Mouse (Mus musculus) common myeloid progenitor, adult 5-6 weeks (primary cell): ENCODE results near the gene Tnik. TPM values are rescaled to one million over a fixed set of nuclear protein-coding genes. Genes with fewer than 3 reads are reported as not detected.

ENCODE experiments used
- ATAC-seq: replicated peaks from 2 replicates; pipeline ENCODE4 v1.8.0; 2016; ENCODE audit warnings: low read depth, mild to moderate bottlenecking, moderate TSS enrichment, inconsistent platforms; ENCODE audit not compliant: poor library complexity, severe bottlenecking
- total RNA-seq: library from RNA; stranded (forward); fragments of 200-1000, 187-1606 nt; gene quantifications from 2 replicates; pipeline ENCODE4 v1.2.3, GENCODE M21; 2017

The Tnik gene
- total RNA-seq, 1 experiment from 2014 or later, result 31.4 TPM

DNA sequence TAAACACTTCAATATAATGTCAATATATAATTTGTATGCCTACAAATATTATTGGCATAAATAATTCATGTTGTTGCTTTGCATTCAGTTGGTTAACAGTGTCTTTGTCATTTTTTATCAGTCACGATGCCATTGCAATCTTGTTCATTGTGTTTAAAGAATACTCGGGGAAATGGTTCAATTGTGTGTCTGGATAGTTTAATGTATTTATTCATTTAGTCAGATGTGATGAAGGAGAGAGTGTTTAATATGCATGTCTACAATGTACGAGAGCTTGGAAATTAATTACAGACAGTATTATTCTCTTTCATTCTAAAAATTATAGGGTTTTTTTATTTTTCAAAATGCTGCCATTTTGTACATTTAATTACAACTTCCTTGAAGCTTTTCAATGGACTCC, 190.4 kb downstream of the Tnik start:
- no peak for ATAC-seq

DNA sequence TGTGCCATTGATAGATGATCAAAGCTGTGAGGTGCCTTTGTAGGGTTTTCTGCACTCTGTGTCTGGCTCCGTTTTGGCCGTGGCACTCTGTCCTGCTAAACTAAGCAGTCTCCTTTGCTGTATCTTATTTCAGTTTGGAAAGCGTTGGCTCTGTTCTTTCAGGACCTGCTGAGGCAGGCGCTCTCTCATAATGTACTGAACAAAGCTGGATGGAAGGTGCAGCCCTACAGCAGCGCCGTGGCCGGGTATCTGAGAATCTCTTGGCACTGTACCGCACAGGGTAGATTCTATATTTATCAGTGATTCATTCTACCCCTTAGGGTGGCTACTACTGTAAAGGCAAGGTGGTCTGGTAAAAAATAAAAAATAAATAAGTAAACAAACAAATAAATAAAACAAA, 193.8 kb downstream of the Tnik start:
- ATAC-seq, result no peak

DNA sequence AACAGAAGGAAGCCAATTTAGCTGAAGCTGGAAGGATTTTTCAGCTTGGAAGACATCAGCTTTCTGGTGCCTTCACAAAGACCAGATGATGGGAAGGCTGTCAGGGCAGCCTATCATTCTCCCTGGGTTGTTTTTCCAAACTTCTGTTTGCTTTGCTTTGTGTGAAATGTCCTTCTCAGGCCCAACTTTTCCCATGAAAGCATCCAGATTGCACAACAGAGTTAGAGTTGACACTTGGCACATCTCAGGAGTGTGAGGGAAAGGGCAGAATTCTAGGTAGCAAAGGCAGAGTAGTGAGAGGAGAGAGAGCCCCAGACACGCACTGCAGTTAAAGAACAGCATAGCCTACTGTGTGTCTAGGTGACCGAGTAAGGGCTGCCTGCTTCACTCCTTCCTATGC, 194.5 kb downstream of the Tnik start:
- ATAC-seq, result no peak

DNA sequence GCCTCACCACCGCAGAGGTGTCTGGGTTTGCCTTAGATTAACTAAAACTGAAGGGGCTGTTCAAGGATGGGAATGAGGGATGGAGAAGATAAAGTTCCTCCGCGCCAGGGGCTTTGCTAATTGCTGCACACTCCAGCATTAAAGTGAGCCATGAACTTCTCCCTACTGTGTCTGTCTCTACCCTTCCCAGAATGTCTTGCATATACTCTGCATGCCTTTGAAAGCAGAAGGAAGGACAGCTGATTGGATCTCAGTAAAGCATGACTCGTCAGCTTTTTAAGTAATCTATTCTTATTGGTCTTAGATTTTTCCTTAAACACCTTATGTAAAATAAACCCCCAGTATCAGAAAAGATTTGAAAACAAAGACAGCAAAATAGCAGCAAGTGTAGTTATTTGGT, 203.7 kb downstream of the Tnik start:
- ATAC-seq, result no peak

DNA sequence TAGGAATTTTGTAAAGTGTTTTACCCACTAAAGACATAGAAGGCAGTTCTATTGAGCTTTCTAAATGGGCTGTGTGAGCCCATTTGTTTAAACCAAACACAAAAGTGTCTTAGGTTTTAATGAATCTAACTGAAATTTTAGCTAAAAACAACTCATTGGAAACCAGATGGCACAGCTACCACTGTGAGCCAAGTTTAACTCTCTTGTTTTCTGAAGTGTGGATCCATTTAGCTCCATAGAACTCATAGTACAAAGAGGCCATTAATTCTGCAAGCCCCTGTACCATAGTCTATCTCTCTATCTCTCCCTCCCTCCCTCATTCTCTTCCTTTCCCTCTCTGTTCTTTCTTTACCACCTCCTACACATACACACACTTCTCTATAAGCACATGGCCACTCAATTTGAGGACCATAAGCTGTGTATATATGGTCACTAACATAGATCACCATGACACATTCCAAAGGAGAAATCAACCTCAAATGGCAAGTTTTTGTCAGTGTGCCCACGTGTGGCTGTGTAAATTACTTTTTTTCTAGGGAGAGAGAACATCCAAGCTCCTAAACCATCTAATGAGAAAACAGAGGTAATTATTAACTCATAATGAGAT, 204.2 kb downstream of the Tnik start:
- ATAC-seq, result no peak

DNA sequence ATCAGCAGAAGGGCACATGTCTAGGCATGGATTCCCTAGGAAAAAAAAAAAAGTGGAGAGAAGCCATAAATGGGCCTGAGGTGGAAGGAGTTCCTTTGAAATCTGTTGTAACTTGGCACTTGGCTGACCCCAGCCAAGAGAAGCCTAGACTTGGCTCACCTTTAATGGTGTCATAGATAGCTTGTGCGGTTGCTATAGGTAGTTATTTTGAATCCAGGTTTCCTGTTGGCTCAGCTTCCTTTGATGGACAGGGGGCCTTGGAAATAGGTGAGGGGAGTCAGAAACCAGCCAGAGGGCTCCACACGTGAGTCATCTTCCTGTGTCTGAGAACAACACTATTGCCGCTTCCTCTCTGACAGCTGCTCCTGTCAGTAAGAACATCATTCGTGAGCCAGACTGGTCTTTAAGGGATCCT, 204.9 kb downstream of the Tnik start:
- ATAC-seq, result no peak

DNA sequence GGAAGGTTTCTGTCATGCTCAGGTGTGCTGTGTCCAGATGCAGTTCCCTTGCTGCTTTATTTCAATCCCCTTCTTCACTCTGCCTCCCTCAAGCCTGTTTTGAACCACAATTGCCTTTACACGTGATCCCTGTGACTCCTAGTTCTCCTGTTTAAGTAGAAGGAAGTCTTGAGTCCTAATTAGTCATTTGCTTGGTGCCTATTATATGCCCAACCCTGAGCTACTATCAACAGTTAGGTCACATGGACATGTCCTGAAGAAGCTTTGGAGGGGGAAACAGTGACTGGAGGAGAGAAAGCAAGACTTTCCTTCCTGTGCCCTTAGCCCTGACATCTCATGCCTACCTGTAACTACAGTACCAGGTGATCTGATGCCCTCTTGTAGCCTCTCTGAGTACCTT, 210.4 kb downstream of the Tnik start:
- no peak for ATAC-seq

DNA sequence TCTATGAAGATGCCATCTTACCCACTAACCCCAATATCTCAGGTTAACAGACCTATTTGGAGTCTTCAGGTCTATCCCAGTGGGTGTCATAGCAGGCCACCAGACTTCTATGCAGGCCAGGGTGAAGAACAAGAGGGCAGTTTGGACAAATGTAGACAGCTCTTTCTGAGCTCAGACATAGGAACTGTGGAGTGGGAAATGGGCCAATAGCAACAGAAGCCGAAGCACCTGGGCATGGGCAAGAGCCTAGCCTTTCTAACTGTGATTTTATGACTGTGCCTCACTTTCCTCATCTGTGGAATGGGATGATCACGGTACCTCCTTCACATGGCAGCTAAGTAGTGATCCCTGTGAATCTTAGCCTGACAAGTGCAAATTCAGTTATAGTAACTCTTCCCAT, 214.4 kb downstream of the Tnik start:
- no peak for ATAC-seq

DNA sequence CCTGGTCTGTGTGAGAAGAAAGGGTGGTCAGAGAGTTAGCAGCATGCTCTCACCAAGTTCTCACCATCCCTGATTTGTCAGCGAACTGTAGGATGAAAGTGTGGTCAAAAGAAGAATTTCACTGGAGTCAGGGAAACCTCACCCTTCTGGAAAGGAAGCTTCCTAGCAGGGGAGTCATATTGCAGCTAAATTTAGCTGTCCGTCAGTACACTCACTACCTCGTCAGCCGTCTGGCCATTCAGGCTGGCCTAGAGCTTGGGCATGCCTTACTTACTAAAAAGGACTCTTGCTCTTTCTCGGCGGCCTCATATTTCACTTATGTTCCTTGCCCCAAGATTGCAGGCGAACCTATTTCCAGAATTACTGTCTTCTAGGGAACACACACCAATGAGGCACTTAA, 222.7 kb downstream of the Tnik start:
- no peak for ATAC-seq

DNA sequence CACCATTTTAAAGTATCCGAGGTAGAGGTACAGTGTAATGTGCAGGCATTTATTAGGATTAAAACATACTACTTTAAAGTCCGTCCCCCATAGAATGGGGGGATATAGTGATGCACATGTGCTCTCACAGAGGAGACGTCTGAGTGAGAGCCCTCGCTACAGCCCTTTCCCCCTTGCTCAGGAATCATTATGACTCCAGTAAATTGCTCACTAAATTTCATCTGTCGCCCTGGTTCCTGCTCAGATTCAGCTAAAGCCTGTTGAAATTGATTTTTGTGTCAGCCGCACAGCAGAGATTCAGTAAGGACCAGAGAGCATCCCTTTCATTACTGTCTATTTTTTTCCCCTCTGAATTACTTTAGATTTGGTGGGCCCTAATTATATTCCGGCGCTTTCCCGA, 224.4 kb downstream of the Tnik start:
- no peak for ATAC-seq

DNA sequence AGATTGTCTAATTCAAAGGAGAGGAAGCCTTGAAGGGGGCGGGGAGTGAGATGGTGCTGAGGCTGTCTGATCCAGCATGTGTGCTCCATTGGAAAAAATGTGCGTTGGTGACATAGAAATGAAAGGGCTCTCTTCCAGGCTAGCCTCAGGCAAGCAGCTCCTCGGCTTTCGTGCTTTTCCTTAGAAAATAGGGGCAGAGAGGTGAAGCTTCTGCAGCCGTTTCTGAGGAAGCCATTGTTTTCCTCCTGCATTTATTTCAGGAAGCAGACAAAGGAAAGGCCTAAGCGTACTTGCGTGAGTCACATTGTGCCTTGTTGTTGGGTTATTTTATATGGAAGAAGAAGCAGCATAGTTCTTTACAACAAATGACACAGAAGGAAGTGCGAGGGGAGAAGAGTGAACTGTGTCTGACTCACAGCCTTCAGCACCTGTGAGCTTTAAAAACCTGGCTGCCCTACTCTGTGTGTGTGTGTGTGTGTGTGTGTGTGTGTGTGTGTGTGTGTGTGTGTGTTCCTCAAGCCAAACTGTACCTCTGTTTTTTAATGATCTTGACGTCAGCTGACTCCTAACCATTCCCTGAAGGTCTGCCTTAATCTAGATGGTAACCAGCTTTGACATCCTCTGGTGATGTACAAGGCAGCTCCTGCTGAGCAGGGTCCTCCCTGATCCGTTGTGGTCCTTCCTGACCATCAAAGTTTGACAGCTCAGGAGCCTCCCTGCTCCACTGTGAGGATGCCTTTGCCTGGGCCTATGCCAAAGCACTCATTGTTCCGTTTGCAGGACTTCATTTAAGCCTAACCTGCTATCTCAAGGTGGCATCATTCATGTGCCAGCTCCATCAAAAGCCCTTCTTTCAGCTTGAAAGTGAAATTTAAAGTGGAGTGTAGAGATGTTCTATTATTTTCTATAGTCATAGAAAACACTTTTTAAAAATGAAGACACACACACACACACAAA, 228.3 kb downstream of the Tnik start:
- no peak for ATAC-seq

DNA sequence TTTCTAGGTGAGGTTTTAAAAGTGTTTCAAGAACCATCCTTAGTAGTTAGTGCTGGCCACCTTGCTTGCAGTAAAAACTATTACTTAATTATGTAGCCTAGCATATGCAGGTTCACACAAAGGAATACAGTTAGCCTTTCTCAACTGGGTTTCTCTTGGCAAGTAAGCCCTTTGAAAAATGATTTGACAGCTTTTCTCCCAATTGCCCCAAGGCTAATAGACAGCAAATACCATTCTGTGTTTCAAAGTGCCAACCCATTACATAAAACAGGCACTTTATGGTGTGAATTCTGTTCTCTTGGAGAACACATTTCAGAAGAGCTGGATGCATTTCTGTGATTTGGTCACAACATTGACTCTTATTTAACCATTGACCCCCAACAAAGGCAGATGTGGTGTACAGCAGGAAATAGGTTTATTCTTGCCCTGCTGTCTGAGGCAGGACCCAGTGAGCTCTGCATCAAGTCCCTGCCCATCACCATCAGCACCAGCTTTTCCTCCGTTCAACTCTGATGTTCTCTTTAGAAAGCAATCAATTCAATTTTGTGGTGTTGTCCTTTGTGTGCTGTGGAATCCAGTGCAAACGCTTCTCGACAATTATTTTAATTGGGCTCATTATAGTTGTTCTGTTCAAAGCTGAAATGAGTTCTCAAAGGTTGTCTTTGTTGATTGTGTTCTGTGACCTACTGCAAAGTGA, 233.9 kb downstream of the Tnik start:
- ATAC-seq, result no peak

DNA sequence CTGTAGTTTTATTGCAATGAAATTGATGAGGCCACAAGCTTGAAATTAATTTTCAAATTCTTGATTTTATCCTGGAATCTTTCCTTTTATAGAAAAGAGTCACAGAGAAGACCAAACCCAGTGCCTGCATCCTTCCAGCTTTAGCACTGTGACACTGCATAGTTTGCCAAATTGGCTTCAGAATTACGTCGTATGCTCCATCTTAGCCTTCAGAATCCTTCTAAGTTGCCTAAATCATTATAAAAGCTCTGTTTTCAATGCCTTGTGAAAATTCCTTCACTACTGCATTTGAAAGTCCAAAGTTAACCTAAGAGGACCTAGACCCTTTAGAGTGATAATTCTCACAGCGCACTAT, 234.5 kb downstream of the Tnik start:
- no peak for ATAC-seq

DNA sequence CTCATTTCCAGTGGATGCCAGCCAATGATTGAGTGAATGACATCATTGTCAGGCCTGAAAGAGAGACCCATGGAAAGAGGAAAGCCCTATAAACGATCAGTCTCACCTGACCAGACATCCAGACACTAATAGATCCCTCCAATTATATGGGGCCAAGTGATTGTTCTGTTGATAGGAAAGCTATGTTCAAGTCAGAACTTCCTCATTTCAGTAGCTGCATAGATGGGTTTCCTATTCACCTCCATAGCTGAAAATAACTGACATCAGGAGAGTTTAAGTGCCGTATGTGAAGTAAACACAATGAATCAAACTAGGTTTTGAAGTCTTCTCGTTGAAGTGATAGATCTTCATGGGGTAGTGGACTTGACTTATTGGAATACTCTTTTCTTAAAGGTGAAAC, 239.7 kb downstream of the Tnik start:
- no peak for ATAC-seq

DNA sequence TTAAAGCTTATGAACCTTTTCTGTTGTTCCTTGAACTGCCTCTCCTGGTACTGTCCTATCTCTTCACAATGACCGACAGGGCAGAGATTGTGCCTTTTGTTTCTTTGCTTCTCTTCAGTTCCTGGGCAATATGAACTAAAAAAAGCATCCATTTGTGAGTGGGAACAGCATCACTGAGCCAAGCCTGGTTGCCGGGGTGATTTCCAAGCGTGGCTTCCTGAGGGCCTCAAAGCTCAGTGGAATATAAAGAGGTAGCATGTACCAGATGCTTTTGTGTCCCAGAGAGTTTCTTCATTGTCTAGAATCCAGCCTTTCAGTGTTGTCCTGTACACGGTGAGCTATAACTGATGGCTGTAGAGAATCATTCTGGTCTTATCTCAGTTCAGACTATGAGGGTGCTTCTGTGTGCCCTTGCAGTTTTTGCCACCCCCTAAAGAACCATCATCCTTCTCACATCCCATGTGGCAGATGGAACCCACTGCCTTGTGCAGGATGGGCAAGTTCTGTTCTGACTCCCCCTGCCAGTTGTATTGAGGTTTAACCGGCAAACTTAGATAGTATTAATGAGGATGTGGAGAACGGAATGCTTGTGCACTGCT, 246.4 kb downstream of the Tnik start:
- ATAC-seq, result no peak

DNA sequence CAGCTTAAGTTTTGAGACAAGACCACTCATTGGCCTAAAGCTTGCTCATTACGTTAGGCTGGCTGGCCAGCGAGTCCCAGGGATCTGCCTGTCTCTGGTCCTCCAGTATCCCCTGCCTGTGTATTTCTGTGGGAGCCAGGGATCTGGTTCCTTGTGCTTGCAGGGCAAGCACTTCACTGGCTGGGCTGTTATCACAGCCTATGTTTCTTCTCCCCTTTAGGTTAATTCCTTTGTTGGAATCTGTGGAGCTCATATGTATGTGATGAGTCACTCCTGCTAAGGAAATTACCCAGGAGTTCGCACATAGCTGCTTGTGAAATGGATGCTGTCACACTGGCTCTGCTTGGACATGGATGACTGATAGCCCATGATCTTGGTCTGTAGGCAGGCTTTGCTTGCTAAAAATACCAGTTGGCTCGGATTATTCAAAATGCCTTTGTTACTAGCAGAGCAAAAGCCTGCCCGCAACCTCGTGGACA, 260.0 kb downstream of the Tnik start:
- ATAC-seq, result no peak

DNA sequence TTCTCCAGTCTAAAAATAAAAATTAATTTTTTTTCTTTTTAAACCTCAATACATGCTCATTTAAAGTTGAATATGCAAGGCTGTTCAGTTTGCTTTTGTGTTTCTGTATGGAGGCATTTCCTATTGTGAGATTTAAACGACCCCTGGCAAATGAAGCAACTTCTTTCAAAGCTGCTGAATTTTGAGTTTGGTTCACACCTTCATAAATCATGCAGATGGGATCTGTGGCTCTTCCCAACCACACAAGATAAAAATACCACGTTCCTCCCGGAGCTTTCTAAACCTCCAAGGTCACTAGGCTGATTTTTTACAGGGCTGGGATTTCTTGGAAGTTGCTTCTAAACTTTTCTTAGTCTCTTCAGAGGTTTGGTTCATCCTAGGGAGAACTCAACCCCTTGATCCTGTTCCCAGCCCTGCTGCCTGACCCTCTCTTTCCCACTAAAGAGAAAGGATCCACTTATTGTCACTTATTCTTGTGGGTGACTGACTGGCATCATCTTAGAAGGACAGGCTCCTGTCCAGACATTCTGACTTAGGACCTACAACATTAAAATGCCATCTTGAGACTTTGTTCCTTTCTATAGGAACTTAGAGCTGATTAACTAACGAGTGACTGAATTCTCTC, 260.6 kb downstream of the Tnik start:
- no peak for ATAC-seq

DNA sequence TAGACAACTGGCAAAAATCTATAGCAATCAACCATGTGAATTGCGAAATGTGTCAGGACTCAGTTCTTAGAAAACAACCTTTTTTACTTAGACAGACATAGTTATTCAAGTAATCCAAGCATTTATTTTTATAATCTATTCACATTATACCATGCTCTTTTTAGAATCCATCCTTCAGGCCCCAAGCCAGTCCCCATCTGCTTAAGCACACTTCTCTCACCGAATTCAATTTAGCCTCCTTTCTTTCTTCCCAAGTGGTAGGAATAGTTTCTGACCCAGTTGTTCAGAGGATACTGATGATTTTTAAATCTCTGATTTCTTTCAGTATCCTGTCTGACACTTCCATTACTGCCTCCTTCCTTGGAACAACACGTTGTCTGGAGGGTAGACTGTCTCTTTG, 261.5 kb downstream of the Tnik start:
- ATAC-seq, result no peak

DNA sequence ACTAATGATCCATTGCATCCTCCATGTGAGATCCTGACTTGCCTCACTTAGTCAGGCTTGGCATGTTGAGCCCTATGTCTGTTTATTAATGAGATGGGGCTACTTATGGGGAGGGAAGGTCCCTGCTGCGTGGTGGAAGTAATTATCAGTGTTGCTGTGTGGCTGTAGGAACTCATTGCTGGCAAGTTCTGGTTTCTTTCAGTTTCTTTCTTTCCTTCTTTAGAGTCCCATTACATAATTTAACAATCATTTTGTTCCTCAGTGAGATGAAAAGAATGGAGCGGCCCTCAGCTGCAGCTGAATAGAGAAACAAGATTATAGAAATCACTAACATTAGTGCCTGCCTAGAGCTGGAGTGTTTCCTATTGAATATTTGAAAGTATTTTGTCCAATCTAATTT, 263.7 kb downstream of the Tnik start:
- ATAC-seq, result no peak

DNA sequence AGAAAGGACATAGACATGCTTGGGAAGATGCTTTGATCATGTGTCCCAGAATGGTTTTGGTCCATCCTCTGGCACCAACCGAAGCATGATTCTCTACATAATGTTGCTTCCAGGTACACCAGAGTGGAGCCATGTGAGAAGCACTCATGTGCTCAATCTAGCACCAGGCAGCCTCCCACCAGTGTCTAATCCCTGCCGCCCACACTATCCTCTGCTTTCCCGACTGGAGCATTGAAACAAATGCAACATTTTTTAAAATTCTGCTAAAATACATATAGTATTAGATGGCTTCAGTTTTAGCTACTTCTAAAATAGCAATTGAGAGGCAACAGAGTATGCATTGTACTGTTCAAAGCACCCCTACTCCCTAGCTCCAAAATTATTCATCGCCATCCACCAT, 264.2 kb downstream of the Tnik start:
- ATAC-seq, result no peak
